Comparison of ENCODE assay signal across 34 mouse cellular contexts in the genomic region with DNA sequence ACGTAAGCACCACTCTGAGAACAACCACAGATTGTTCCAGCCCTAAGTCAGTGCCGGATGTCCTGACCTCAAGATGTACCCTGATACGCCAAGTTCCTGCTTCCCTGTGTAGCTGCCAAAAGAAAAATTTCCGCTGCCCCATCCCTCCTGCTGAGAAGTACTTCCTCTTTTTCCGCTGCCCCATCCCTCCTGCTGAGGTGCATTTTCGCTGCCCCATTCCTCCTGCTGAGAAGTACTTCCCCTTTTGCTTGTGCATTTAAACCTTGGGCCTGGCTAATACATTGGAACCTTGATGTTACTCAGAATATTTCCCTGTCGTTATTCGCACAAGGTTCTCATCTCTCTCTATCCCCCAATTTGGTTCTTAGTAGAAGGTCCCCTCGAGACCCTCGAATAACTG. TPM values are rescaled to one million over a fixed set of nuclear protein-coding genes. Genes with fewer than 3 reads are reported as not detected.
"Had no signal": no experiment of that assay in that cellular context is flagged by ENCODE, and none has a peak within 500 bp of the region (broad histone marks: within the 10 kb centered on the region; RNA-seq: fewer than 3 reads in every experiment).

No protein-coding gene starts in this region.

RNA-seq across cellular contexts. Expression of gene Esp8, which starts 36.3 kb away (rescaled TPM):
- total RNA-seq: common myeloid progenitor, adult 5-6 weeks; forebrain, postnatal 0 days; gastrocnemius, adult 18-20 months; gastrocnemius, adult 2 months; gastrocnemius, adult 8-10 months; gastrocnemius, postnatal 10 days; gastrocnemius, postnatal 14 days; gastrocnemius, postnatal 25 days; gastrocnemius, postnatal 36 days; gastrocnemius, postnatal 4 days; granulocyte monocyte progenitor cell, adult 5-6 weeks; heart, adult 18-20 months; heart, adult 2 months; heart, adult 8-10 months had no signal
- polyA plus RNA-seq: cortical plate, adult 2 months; embryonic facial prominence, embryonic 10.5 days; embryonic facial prominence, embryonic 11.5 days; embryonic facial prominence, embryonic 12.5 days; embryonic facial prominence, embryonic 13.5 days; embryonic facial prominence, embryonic 14.5 days; embryonic facial prominence, embryonic 15.5 days; erythroblast, embryonic 14.5 days; forebrain, embryonic 10.5 days; forebrain, embryonic 11.5 days; forebrain, embryonic 12.5 days; forebrain, embryonic 13.5 days; forebrain, embryonic 14.5 days; forebrain, embryonic 15.5 days; forebrain, postnatal 0 days; frontal cortex, adult 2 months; gonadal fat pad, adult 2 months; heart, adult 2 months; heart, embryonic 10.5 days; heart, embryonic 11.5 days; heart, embryonic 12.5 days; heart, embryonic 13.5 days had no signal
